Mouse (Mus musculus) ES-Bruce4 (cell line): Measurements from ENCODE around the gene Ost4.

Experiments used
- CTCF ChIP-seq: IDR thresholded peaks from one replicate; pipeline ENCODE4 v1.8.1; 2011; ENCODE audit warnings: low read depth, low read length
- POLR2A ChIP-seq: IDR thresholded peaks from one replicate; pipeline ENCODE4 v1.8.1; 2011; ENCODE audit warnings: low read length; ENCODE audit not compliant: insufficient read depth

- TF ChIP-seq CTCF (no peak), POLR2A (no peak)
Observed at GRCm38 (mm10) chr5:30922581-30923041, 15.0 kb upstream of the Ost4 start.
